8 mouse cellular contexts compared by ENCODE assay signal in genomic region chr14:60015891-60016290, GRCm38 (mm10).
DNase-seq lines count a peak whose midpoint lies in the region; ATAC-seq lines count a peak whose summit lies in the region.

No protein-coding gene starts in this region.

- peak; percentile 81 for DNase-seq in R1 (ENCODE audit: low read depth, low spot score)
- peak; percentile 76 for DNase-seq in cerebellum, adult 9-10 months
- DNase-seq in frontal cortex, postnatal 14 days (ENCODE audit: low spot score in 2 of 2): peak; percentile 51 to 82
- DNase-seq in left cerebral cortex, adult 8-10 months (ENCODE audit: low spot score in 2 of 2): peak; percentile 47 to 58
- DNase-seq in right cerebral cortex, postnatal 4 days: peak; percentile 89

- peak; percentile 43 for ATAC-seq in inflammation-experienced regulatory T-cells, adult 6 months
- ATAC-seq in megakaryocyte-erythroid progenitor cell, adult 5-6 weeks (replicated peaks; ENCODE audit: low FRiP score, low TSS enrichment, poor library complexity, severe bottlenecking): peak; percentile 86
- no peak for ATAC-seq in erythroblast, adult 5-6 weeks (replicated peaks; ENCODE audit: low FRiP score, poor library complexity, severe bottlenecking)
